Mouse (Mus musculus) ES-E14 (cell line): ENCODE results near the gene Cald1. TPM values are rescaled to one million over a fixed set of nuclear protein-coding genes. Genes with fewer than 3 reads are reported as not detected.

Experiments used
- DNase-seq: peaks from one replicate; pipeline ENCODE4 v3.0.0-alpha.2; 2013; ENCODE audit warnings: low read depth, low spot score
- H3K27ac ChIP-seq: 2 replicates; pipeline ENCODE4 v1.5.1; 2012; ENCODE audit warnings: low read depth, mild to moderate bottlenecking, low read length, moderate library complexity, mixed read lengths; ENCODE audit not compliant: poor library complexity, insufficient read depth, severe bottlenecking
- H3K36me3 ChIP-seq: 2 replicates; pipeline ENCODE4 v1.6.1; 2012; ENCODE audit warnings: mild to moderate bottlenecking, low read length, moderate library complexity, mixed read lengths; ENCODE audit not compliant: control insufficient read depth, poor library complexity, insufficient read depth, severe bottlenecking
- H3K4me1 ChIP-seq, 2 experiments: fragments of 150-350 bp in 1 of 2; sonication (generic) in 1 of 2; 2 replicates each; pipeline ENCODE4 v1.6.1; 2012; ENCODE audit warnings: low read length in 2 of 2, mild to moderate bottlenecking in 1 of 2, mixed read lengths in 1 of 2; ENCODE audit not compliant: control insufficient read depth in 2 of 2, insufficient read depth in 2 of 2, poor library complexity in 1 of 2
- H3K4me3 ChIP-seq, 2 experiments: fragments of 150-350 bp in 1 of 2; sonication (generic) in 1 of 2; 2 replicates each; pipeline ENCODE4 v1.5.1; 2012; ENCODE audit warnings: low read length in 2 of 2, low read depth in 1 of 2, mild to moderate bottlenecking in 1 of 2, mixed read lengths in 1 of 2; ENCODE audit not compliant: insufficient read depth in 1 of 2, poor library complexity in 1 of 2, severe bottlenecking in 1 of 2
- H3K9ac ChIP-seq: 2 replicates; pipeline ENCODE4 v1.6.1; 2012; ENCODE audit warnings: low read depth, mild to moderate bottlenecking, low read length, mixed read lengths; ENCODE audit not compliant: poor library complexity, insufficient read depth, severe bottlenecking
- H3K9me3 ChIP-seq: fragments of 150-350 bp; sonication (generic); 2 replicates; pipeline ENCODE4 v1.6.1; 2012; ENCODE audit warnings: low read depth, mild to moderate bottlenecking, low read length; ENCODE audit not compliant: control insufficient read depth, insufficient read depth
- CHD2 ChIP-seq: IDR thresholded peaks from 2 replicates; pipeline ENCODE4 v1.6.1; 2014; ENCODE audit warnings: mild to moderate bottlenecking, low read depth, low read length, inconsistent platforms
- HCFC1 ChIP-seq: IDR thresholded peaks from 2 replicates; pipeline ENCODE4 v1.6.1; 2012; ENCODE audit warnings: low read length, inconsistent platforms, borderline replicate concordance; ENCODE audit not compliant: insufficient read depth
- MAFK ChIP-seq: IDR thresholded peaks from 2 replicates; pipeline ENCODE4 v1.6.1; 2014; ENCODE audit warnings: mild to moderate bottlenecking, low read depth, low read length, inconsistent platforms; ENCODE audit not compliant: insufficient read depth
- ZC3H11A ChIP-seq: IDR thresholded peaks from 2 replicates; pipeline ENCODE4 v1.6.1; 2012; ENCODE audit warnings: low read depth, mild to moderate bottlenecking, inconsistent platforms, low read length, borderline replicate concordance
- ZNF384 ChIP-seq: IDR thresholded peaks from 2 replicates; pipeline ENCODE4 v1.6.1; 2012; ENCODE audit warnings: low read depth, low read length, inconsistent platforms
- in situ Hi-C, 2 experiments: fragments of 600-800 bp; cut with MboI; formaldehyde crosslinking; loops; one replicate each; pipeline ENCODE4 v1.15.1; 2025; ENCODE audit warnings: low sequenced_read_pairs in 2 of 2, inconsistent platforms in 1 of 2; ENCODE audit not compliant: unreplicated experiment in 2 of 2
- total RNA-seq: library from RNA; depleted of rRNA; stranded (reverse); fragments of 300-350 nt; gene quantifications from 2 replicates; pipeline ENCODE4 v1.2.3, GENCODE M21; 2012

Cald1 gene
- total RNA-seq, 1 experiment = 108 TPM

GRCm38 (mm10) chr6:34769984-34770383 is 171.7 kb downstream of the Cald1 start:
- in situ Hi-C loops = loop anchor here in 1 of 2 experiments (25.0 kb wide), 1 partner anchor 483 kb away; no protein-coding TSS in a partner anchor
- TF ChIP-seq MAFK (no peak), CHD2 (no peak), ZC3H11A (no peak), HCFC1 (no peak), ZNF384 (no peak)
- H3K4me3 ChIP-seq = no peak overlapping the region
- H3K9me3 ChIP-seq = no peaks in the 10 kb centered on the region
- H3K27ac ChIP-seq = no peak overlapping the region
- DNase-seq = no peak
- peaks cover 3% of the 10 kb centered on the region; the same call in 1 of the 2 replicates for H3K36me3 ChIP-seq
- H3K4me1 ChIP-seq = no peaks in the 10 kb centered on the region
- H3K9ac ChIP-seq = no peak overlapping the region

GRCm38 (mm10) chr6:34770491-34770890 is 172.2 kb downstream of the Cald1 start:
- Histone ChIP-seq H3K9ac (no peak overlapping the region), H3K4me1 (no peaks in the 10 kb centered on the region), H3K27ac (no peak overlapping the region), H3K4me3 (no peak overlapping the region), H3K9me3 (no peaks in the 10 kb centered on the region), H3K36me3 (peaks cover 3% of the 10 kb centered on the region; the same call in 1 of the 2 replicates)
- no peak for DNase-seq
- TF ChIP-seq ZC3H11A (no peak), CHD2 (no peak), HCFC1 (no peak)
- in situ Hi-C loops = loop anchor here in 1 of 2 experiments (25.0 kb wide), 1 partner anchor 483 kb away; no protein-coding TSS in a partner anchor

- DNase-seq = no peak
- H3K27ac ChIP-seq = no peak overlapping the region
- H3K36me3 ChIP-seq = no peaks in the 10 kb centered on the region; the same call in 1 of the 2 replicates
- no peak overlapping the region for H3K9ac ChIP-seq
- no peaks in the 10 kb centered on the region for H3K9me3 ChIP-seq
- H3K4me3 ChIP-seq = no peak overlapping the region
- H3K4me1 ChIP-seq = peaks cover 0 to 3% of the 10 kb centered on the region in 2 experiments; a peak in 2 of 4 replicates
- in situ Hi-C loops = no loop called here
- TF ChIP-seq CHD2 (no peak), MAFK (no peak), ZC3H11A (no peak), HCFC1 (no peak), ZNF384 (no peak)
Observed at GRCm38 (mm10) chr6:34776396-34776795, 178.1 kb downstream of the Cald1 start.

GRCm38 (mm10) chr6:34777094-34777493 is 178.8 kb downstream of the Cald1 start:
- TF ChIP-seq CHD2 (no peak), ZC3H11A (no peak), HCFC1 (no peak), ZNF384 (no peak), MAFK (no peak)
- Histone ChIP-seq H3K4me1 (peaks cover 0 to 3% of the 10 kb centered on the region in 2 experiments; a peak in 2 of 4 replicates), H3K36me3 (no peaks in the 10 kb centered on the region; the same call in 1 of the 2 replicates), H3K4me3 (no peak overlapping the region), H3K9me3 (no peaks in the 10 kb centered on the region), H3K9ac (no peak overlapping the region), H3K27ac (no peak overlapping the region)
- no peak for DNase-seq
- in situ Hi-C loops = no loop called here
